ENCODE assay signal across 26 mouse cellular contexts in genomic region chr13:45145129-45145528, GRCm38 (mm10).
DNase-seq lines count a peak whose midpoint lies in the region; ATAC-seq and TF ChIP-seq lines count a peak whose summit lies in the region.
"Had no signal": no experiment of that assay in that cellular context is flagged by ENCODE, and none has a peak within 500 bp of the region (broad histone marks: within the 10 kb centered on the region; RNA-seq: fewer than 3 reads in every experiment).

No protein-coding gene starts in this region.

- H3K4me3 ChIP-seq in forebrain, postnatal 0 days (ENCODE audit: low read depth, low read length) = no peak overlapping the region
- H3K4me3 ChIP-seq in forebrain, embryonic 10.5 days = no peak overlapping the region
- H3K4me3 ChIP-seq: embryonic facial prominence, embryonic 12.5 days; embryonic facial prominence, embryonic 15.5 days; forebrain, embryonic 13.5 days; heart, adult 2 months; heart, embryonic 10.5 days; heart, embryonic 13.5 days; hindbrain, embryonic 12.5 days; hindbrain, embryonic 15.5 days; intestine, embryonic 15.5 days had no signal

- H3K4me2 ChIP-seq in forebrain, postnatal 0 days (ENCODE audit: low read depth) = no peak overlapping the region
- H3K4me2 ChIP-seq: embryonic facial prominence, embryonic 12.5 days; embryonic facial prominence, embryonic 15.5 days; forebrain, embryonic 13.5 days; heart, embryonic 13.5 days; hindbrain, embryonic 12.5 days; hindbrain, embryonic 15.5 days; intestine, embryonic 15.5 days had no signal

- no peaks in the 10 kb centered on the region for H3K4me1 ChIP-seq in forebrain, postnatal 0 days (ENCODE audit: insufficient read depth)
- no peaks in the 10 kb centered on the region for H3K4me1 ChIP-seq in forebrain, embryonic 10.5 days
- H3K4me1 ChIP-seq: embryonic facial prominence, embryonic 12.5 days; embryonic facial prominence, embryonic 15.5 days; forebrain, embryonic 13.5 days; heart, embryonic 10.5 days; hindbrain, embryonic 12.5 days; hindbrain, embryonic 15.5 days; intestine, embryonic 15.5 days had no signal

- peak; percentile 27 for DNase-seq in forebrain, postnatal 0 days
- no peak for DNase-seq in forebrain, embryonic 10.5 days (ENCODE audit: extremely low spot score, low spot score)
- DNase-seq in brain, embryonic 18.5 days (ENCODE audit: low read depth, low spot score) = peak; percentile 18
- no peak for DNase-seq in adrenal gland, adult 8-10 months
- DNase-seq in urinary bladder, postnatal 36 days (ENCODE audit: low spot score in 2 of 2) = no peak
- DNase-seq: adrenal gland, postnatal 14 days; cerebellum, adult 18-20 months; cerebellum, adult 9-10 months; cerebellum, postnatal 14 days; gastrocnemius, postnatal 25 days; heart, adult 2 months; heart, postnatal 14 days; heart, postnatal 4 days; kidney, adult 11 months; kidney, adult 8-10 months had no signal

- no peak overlapping the region for H3K9ac ChIP-seq in forebrain, postnatal 0 days
- H3K9ac ChIP-seq: embryonic facial prominence, embryonic 12.5 days; embryonic facial prominence, embryonic 15.5 days; forebrain, embryonic 13.5 days; heart, embryonic 13.5 days; hindbrain, embryonic 12.5 days; hindbrain, embryonic 15.5 days; intestine, embryonic 15.5 days had no signal

- H3K36me3 ChIP-seq in forebrain, postnatal 0 days (ENCODE audit: insufficient read depth) = no peaks in the 10 kb centered on the region
- no peaks in the 10 kb centered on the region for H3K36me3 ChIP-seq in forebrain, embryonic 10.5 days (replicated peaks)
- H3K36me3 ChIP-seq: embryonic facial prominence, embryonic 12.5 days; embryonic facial prominence, embryonic 15.5 days; heart, embryonic 10.5 days; heart, embryonic 13.5 days; hindbrain, embryonic 12.5 days; hindbrain, embryonic 15.5 days; intestine, embryonic 15.5 days had no signal

- 64% methylated on average over 6 of the region's 6 CpGs for WGBS in forebrain, postnatal 0 days
- WGBS in forebrain, embryonic 10.5 days = 82% methylated on average over 6 of the region's 6 CpGs

- no peak overlapping the region for H3K27ac ChIP-seq in forebrain, postnatal 0 days (ENCODE audit: low read depth, low read length)
- no peak overlapping the region for H3K27ac ChIP-seq in forebrain, embryonic 10.5 days
- H3K27ac ChIP-seq: embryonic facial prominence, embryonic 12.5 days; embryonic facial prominence, embryonic 15.5 days; forebrain, embryonic 13.5 days; heart, adult 2 months; heart, embryonic 10.5 days; heart, embryonic 13.5 days; hindbrain, embryonic 12.5 days; hindbrain, embryonic 15.5 days; intestine, embryonic 15.5 days had no signal

- H3K27me3 ChIP-seq in forebrain, postnatal 0 days (ENCODE audit: insufficient read depth, low read length) = no peaks in the 10 kb centered on the region
- H3K27me3 ChIP-seq in forebrain, embryonic 10.5 days (ENCODE audit: poor library complexity, severe bottlenecking) = no peaks in the 10 kb centered on the region
- H3K27me3 ChIP-seq: embryonic facial prominence, embryonic 12.5 days; embryonic facial prominence, embryonic 15.5 days; forebrain, embryonic 13.5 days; heart, embryonic 13.5 days; hindbrain, embryonic 12.5 days; hindbrain, embryonic 15.5 days; intestine, embryonic 15.5 days had no signal

- no peak for TF ChIP-seq CTCF in forebrain, postnatal 0 days (IDR thresholded peaks at IDR 0.05; ENCODE audit: low read depth)

- no peaks in the 10 kb centered on the region for H3K9me3 ChIP-seq in forebrain, postnatal 0 days (ENCODE audit: low read length)
- no peaks in the 10 kb centered on the region for H3K9me3 ChIP-seq in forebrain, embryonic 10.5 days
- H3K9me3 ChIP-seq: embryonic facial prominence, embryonic 12.5 days; embryonic facial prominence, embryonic 15.5 days; forebrain, embryonic 13.5 days; heart, embryonic 10.5 days; heart, embryonic 13.5 days; hindbrain, embryonic 12.5 days; hindbrain, embryonic 15.5 days; intestine, embryonic 15.5 days had no signal

- ATAC-seq in forebrain, postnatal 0 days = no peak
- ATAC-seq in hematopoietic stem cell, adult 5-6 weeks (replicated peaks in 1 of 2; ENCODE audit: insufficient read depth in 1 of 2, low FRiP score in 2 of 2, low TSS enrichment in 1 of 2, low read depth in 1 of 2, poor library complexity in 2 of 2, severe bottlenecking in 2 of 2) = peak; percentile 75 to 80
- ATAC-seq: activated CD4-positive, CD25-positive, alpha-beta regulatory T cell, adult 4 months; CD4-positive, CD25-positive, alpha-beta regulatory T cell, adult 4 months; forebrain, embryonic 13.5 days; intestine, embryonic 15.5 days had no signal

Comparison
In these comparisons a context has a peak if more than half of its experiments do, and no peak if none do; other contexts are left out.
1. DNase-seq: peak in forebrain, postnatal 0 days (single experiment) and brain, embryonic 18.5 days (single experiment); none in forebrain, embryonic 10.5 days (single experiment), adrenal gland, adult 8-10 months (single experiment) and urinary bladder, postnatal 36 days (0 of 2).